Comparison of ENCODE assay signal across 8 mouse cellular contexts in the genomic region with DNA sequence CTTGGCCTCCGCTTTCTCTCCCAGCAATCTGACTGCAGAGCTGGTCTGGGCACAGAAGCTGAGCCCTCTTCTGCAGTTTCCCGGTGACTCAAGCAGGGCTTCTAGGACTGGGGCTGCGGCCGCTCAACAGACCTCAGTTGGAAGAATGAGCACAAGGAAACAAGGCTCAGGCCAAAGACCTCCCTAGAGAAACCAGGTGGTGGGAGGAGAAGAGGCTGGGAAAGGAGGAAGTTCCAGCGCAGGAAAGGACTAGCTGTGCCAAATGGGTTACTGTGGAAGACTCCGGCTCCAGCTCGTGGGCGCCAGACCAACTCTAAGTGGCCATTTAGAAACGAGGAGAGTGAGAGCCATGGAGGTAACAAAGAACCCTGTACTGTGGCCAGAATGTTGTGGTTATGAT. TPM values are rescaled to one million over a fixed set of nuclear protein-coding genes. Genes with fewer than 3 reads are reported as not detected.
A peak's percentile ranks its signal among the peaks of the same experiment; 100 is the strongest.
DNase-seq lines count a peak whose midpoint lies in the region; ATAC-seq and TF ChIP-seq lines count a peak whose summit lies in the region.

No protein-coding gene starts in this region.

- H3K9me3 ChIP-seq in neural tube, embryonic 12.5 days: no peaks in the 10 kb centered on the region
- no peaks in the 10 kb centered on the region for H3K9me3 ChIP-seq in kidney, embryonic 16.5 days (ENCODE audit: low read length)

- H3K36me3 ChIP-seq in neural tube, embryonic 12.5 days: no peaks in the 10 kb centered on the region
- no peaks in the 10 kb centered on the region for H3K36me3 ChIP-seq in kidney, embryonic 16.5 days (ENCODE audit: insufficient read depth, low read length)

- TF ChIP-seq POLR2A in cerebellum, adult 2 months (IDR thresholded peaks at IDR 0.05; ENCODE audit: borderline replicate concordance, insufficient read depth, low read length): no peak

- DNase-seq in cerebellum, adult 2 months: peak in 1 of 2 experiments; percentile 31
- DNase-seq in cerebellum, adult 9-10 months: no peak
- DNase-seq in neural tube, embryonic 10.5 days (ENCODE audit: extremely low spot score, low spot score): no peak
- peak; percentile 32 for DNase-seq in testis, postnatal 14 days (ENCODE audit: low spot score)
- DNase-seq in layer of hippocampus, adult 11-12 months (ENCODE audit: low spot score): no peak
- DNase-seq in layer of hippocampus, postnatal 14 days (ENCODE audit: low spot score in 2 of 2): no peak

- ATAC-seq in neural tube, embryonic 12.5 days (ENCODE audit: low FRiP score, low read depth): no peak
- ATAC-seq in kidney, embryonic 16.5 days (ENCODE audit: low FRiP score, low TSS enrichment): no peak

- no peaks in the 10 kb centered on the region; the same call in 1 of the 2 replicates for H3K4me1 ChIP-seq in cerebellum, adult 2 months (ENCODE audit: control insufficient read depth, insufficient read depth, low read length)
- H3K4me1 ChIP-seq in neural tube, embryonic 12.5 days: peaks cover 16% of the 10 kb centered on the region
- peaks cover 13% of the 10 kb centered on the region; the same call in 1 of the 2 replicates for H3K4me1 ChIP-seq in kidney, embryonic 16.5 days (ENCODE audit: insufficient read depth, low read length)

- H3K4me2 ChIP-seq in neural tube, embryonic 12.5 days (replicated peaks): peak overlapping the region; percentile 10; the same call in 1 of the 2 replicates
- H3K4me2 ChIP-seq in kidney, embryonic 16.5 days (replicated peaks; ENCODE audit: low read depth, low read length): peak overlapping the region; percentile 97

- peak overlapping the region; percentile 23 for H3K4me3 ChIP-seq in cerebellum, adult 2 months (replicated peaks; ENCODE audit: insufficient read depth, low read depth, low read length)
- no peak overlapping the region for H3K4me3 ChIP-seq in neural tube, embryonic 12.5 days
- no peak overlapping the region; the same call in 1 of the 2 replicates for H3K4me3 ChIP-seq in kidney, embryonic 16.5 days (ENCODE audit: low read length)

- H3K9ac ChIP-seq in neural tube, embryonic 12.5 days: no peak overlapping the region
- 0 out of 2 replicates have a peak overlapping the region, but pooled peaks have one; percentile 19 for H3K9ac ChIP-seq in kidney, embryonic 16.5 days (replicated peaks; ENCODE audit: low read length)

- no peak for TF ChIP-seq CTCF in cerebellum, adult 2 months (IDR thresholded peaks at IDR 0.05; ENCODE audit: borderline replicate concordance, insufficient read depth, low read depth, low read length)

- no peak overlapping the region for H3K27ac ChIP-seq in cerebellum, adult 2 months (ENCODE audit: insufficient read depth, low read length)
- no peak overlapping the region for H3K27ac ChIP-seq in neural tube, embryonic 12.5 days
- H3K27ac ChIP-seq in kidney, embryonic 16.5 days (ENCODE audit: low read length): peak overlapping the region; percentile 15; the same call in 1 of the 2 replicates

- 13% methylated on average over 9 of the region's 9 CpGs for WGBS in cerebellum, adult 2 months
- 86% methylated on average over 9 of the region's 9 CpGs for WGBS in neural tube, embryonic 12.5 days
- WGBS in kidney, embryonic 16.5 days: 75% methylated on average over 9 of the region's 9 CpGs

- H3K27me3 ChIP-seq in cerebellum, adult 2 months (ENCODE audit: control insufficient read depth, insufficient read depth, low read length): no peaks in the 10 kb centered on the region
- peaks cover 20% of the 10 kb centered on the region for H3K27me3 ChIP-seq in neural tube, embryonic 12.5 days (replicated peaks)
- peaks cover 29% of the 10 kb centered on the region for H3K27me3 ChIP-seq in kidney, embryonic 16.5 days (ENCODE audit: insufficient read depth, low read length)

RNA-seq across cellular contexts. Expression of a gene that starts 2.6 kb away (rescaled TPM):
- 5.6 and 6.4 TPM in 2 replicates for polyA plus RNA-seq in cerebellum, adult 2 months (2012; rRNA removed)
- polyA plus RNA-seq in neural tube, embryonic 12.5 days (2016; fragmentation: Nextera tagmentation; extraction: Ambion mirVana): 8.0 and 8.4 TPM in 2 replicates
- polyA plus RNA-seq in kidney, embryonic 16.5 days (2015; fragmentation: Nextera tagmentation; extraction: Ambion mirVana): 9.2 and 9.8 TPM in 2 replicates
- total RNA-seq in layer of hippocampus, postnatal 14 days (2021): 1 to 10 TPM; 6.2 to 9.9 TPM

RNA-seq across cellular contexts. Expression of a gene that starts 22.7 kb away (rescaled TPM):
- 1.1 and 1.4 TPM in 2 replicates for polyA plus RNA-seq in cerebellum, adult 2 months (2012; rRNA removed)
- 1.2 TPM in 2 replicates for polyA plus RNA-seq in neural tube, embryonic 12.5 days (2016; fragmentation: Nextera tagmentation; extraction: Ambion mirVana)
- polyA plus RNA-seq in kidney, embryonic 16.5 days (2015; fragmentation: Nextera tagmentation; extraction: Ambion mirVana): 0.59 and 0.76 TPM in 2 replicates
- total RNA-seq in layer of hippocampus, postnatal 14 days (2021): 1 to 10 TPM; 5.8 to 8.0 TPM
